Mouse (Mus musculus) intestine, embryonic 14.5 days (tissue): ENCODE measurements at regions not wholly inside any gene's neighbourhood (a gene's known extent, or its start where the extent isn't known, plus 50 kb on each side); places are given as distances from the start of the nearest gene placed in this dataset.
"Not testable (repeated sequence)": the region's sequence is repeated elsewhere in the genome, so short reads cannot be mapped to it uniquely, and the experiment has no call there.

ENCODE experiments used
- ATAC-seq: fragments of 200-750 bp; cut with Nextera tagmentation; replicated peaks from 2 replicates; pipeline ENCODE4 v1.8.0; 2017; ENCODE audit warnings: low read depth, moderate number of reproducible peaks, moderate TSS enrichment, moderate library complexity; ENCODE audit not compliant: low FRiP score, low TSS enrichment
- DNase-seq: peaks from one replicate; pipeline ENCODE4 v3.0.0-alpha.2; 2018; ENCODE audit warnings: low spot score
- H3K27ac ChIP-seq: fragments of 300-500 bp; sonication (generic); 2 replicates; pipeline ENCODE4 v1.5.1; 2014; ENCODE audit warnings: low read depth, mild to moderate bottlenecking, control low read depth
- H3K27me3 ChIP-seq: fragments of 300-500 bp; sonication (generic); replicated peaks from 2 replicates; pipeline ENCODE4 v1.6.1; 2014; ENCODE audit warnings: low read length, control low read depth; ENCODE audit not compliant: control insufficient read depth, insufficient read depth
- H3K36me3 ChIP-seq: fragments of 300-500 bp; sonication (generic); 2 replicates; pipeline ENCODE4 v1.6.1; 2014; ENCODE audit warnings: low read length, control low read depth; ENCODE audit not compliant: control insufficient read depth, insufficient read depth
- H3K4me1 ChIP-seq: fragments of 300-500 bp; sonication (generic); replicated peaks from 2 replicates; pipeline ENCODE4 v1.6.1; 2014; ENCODE audit warnings: low read length, control low read depth, mixed read lengths; ENCODE audit not compliant: control insufficient read depth, insufficient read depth
- H3K4me2 ChIP-seq: fragments of 300-500 bp; sonication (generic); 2 replicates; pipeline ENCODE4 v1.6.1; 2014; ENCODE audit warnings: low read length
- H3K4me3 ChIP-seq: fragments of 300-500 bp; sonication (generic); 2 replicates; pipeline ENCODE4 v1.5.1; 2014; ENCODE audit warnings: low read depth, low read length, control low read depth, mixed read lengths
- H3K9ac ChIP-seq: fragments of 300-500 bp; sonication (generic); 2 replicates; pipeline ENCODE4 v1.6.1; 2014; ENCODE audit warnings: mild to moderate bottlenecking, low read length
- H3K9me3 ChIP-seq: fragments of 300-500 bp; sonication (generic); 2 replicates; pipeline ENCODE4 v1.6.1; 2016; ENCODE audit warnings: low read length, control low read depth; ENCODE audit not compliant: control insufficient read depth
- WGBS: fragments of 180-500 bp; shearing (Covaris S2); extraction: QIAGEN DNeasy Blood & Tissue Kit; methylation state at CpG from one replicate; pipeline ENCODE4 v1.1.7; 2014; 5-methylcytosine and 5-hydroxymethylcytosine counted together

DNA sequence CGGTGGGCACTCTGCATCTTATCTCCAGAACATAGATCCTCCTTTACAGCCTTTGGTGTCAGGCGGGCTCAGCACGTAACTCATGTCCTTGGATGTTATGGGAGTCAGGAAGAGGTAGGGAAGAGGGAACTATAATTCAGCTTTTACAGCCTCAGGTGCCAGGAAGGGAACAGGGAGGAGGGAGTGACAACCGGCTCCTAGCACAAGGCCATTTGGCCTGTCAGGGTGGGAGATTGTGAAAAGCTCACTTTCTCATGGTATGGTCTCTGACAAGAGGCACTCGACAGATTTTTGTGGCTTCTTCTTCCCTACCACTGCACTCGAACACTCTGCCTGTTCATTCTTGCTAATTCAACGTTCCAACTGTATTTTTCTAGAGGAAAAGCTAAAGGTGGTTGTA lies 845.6 kb downstream of the Rab28 start:
- not testable (repeated sequence) for H3K27me3 ChIP-seq, H3K36me3 ChIP-seq, H3K9ac ChIP-seq, DNase-seq, H3K4me3 ChIP-seq, H3K4me1 ChIP-seq, ATAC-seq, H3K9me3 ChIP-seq, H3K4me2 ChIP-seq, H3K27ac ChIP-seq
- WGBS = 87% methylated on average over 7 of the region's 7 CpGs
